Mouse (Mus musculus) limb, embryonic 14.5 days (tissue): Measurements from ENCODE around the gene Cc2d1a. TPM values are rescaled to one million over a fixed set of nuclear protein-coding genes. Genes with fewer than 3 reads are reported as not detected.

Experiments used
- ATAC-seq: fragments of 200-750 bp; cut with Nextera tagmentation; 2 replicates; pipeline ENCODE4 v1.8.0; 2017; ENCODE audit warnings: low read depth, moderate number of reproducible peaks, moderate TSS enrichment; ENCODE audit not compliant: low FRiP score
- DNase-seq: peaks from one replicate; pipeline ENCODE4 v3.0.0-alpha.2; 2015; ENCODE audit warnings: low spot score
- H3K27ac ChIP-seq: fragments of 300-500 bp; sonication (generic); replicated peaks from 2 replicates; pipeline ENCODE4 v1.5.1; 2014; ENCODE audit warnings: low read depth, mild to moderate bottlenecking, low read length, moderate library complexity, mixed read lengths
- H3K27me3 ChIP-seq: fragments of 300-500 bp; sonication (generic); 2 replicates; pipeline ENCODE4 v1.6.1; 2014; ENCODE audit warnings: low read length, mixed read lengths; ENCODE audit not compliant: control insufficient read depth, insufficient read depth
- H3K36me3 ChIP-seq: fragments of 300-500 bp; sonication (generic); 2 replicates; pipeline ENCODE4 v1.6.1; 2014; ENCODE audit warnings: mild to moderate bottlenecking, low read length, moderate library complexity, mixed read lengths; ENCODE audit not compliant: control insufficient read depth, insufficient read depth
- H3K4me1 ChIP-seq: fragments of 300-500 bp; sonication (generic); 2 replicates; pipeline ENCODE4 v1.6.1; 2014; ENCODE audit warnings: antibody characterized with exemption, low read length, mixed read lengths; ENCODE audit not compliant: control insufficient read depth, insufficient read depth
- H3K4me2 ChIP-seq: fragments of 300-500 bp; sonication (generic); replicated peaks from 2 replicates; pipeline ENCODE4 v1.6.1; 2014; ENCODE audit warnings: low read depth, mild to moderate bottlenecking, low read length, moderate library complexity; ENCODE audit not compliant: severe bottlenecking
- H3K4me3 ChIP-seq: fragments of 300-500 bp; sonication (generic); replicated peaks from 2 replicates; pipeline ENCODE4 v1.5.1; 2014; ENCODE audit warnings: low read length
- H3K9ac ChIP-seq: fragments of 300-500 bp; sonication (generic); 2 replicates; pipeline ENCODE4 v1.6.1; 2014; ENCODE audit warnings: mild to moderate bottlenecking, low read depth, low read length, moderate library complexity; ENCODE audit not compliant: severe bottlenecking
- H3K9me3 ChIP-seq: fragments of 300-500 bp; sonication (generic); 2 replicates; pipeline ENCODE4 v1.6.1; 2016; ENCODE audit warnings: low read length; ENCODE audit not compliant: control insufficient read depth
- POLR2A ChIP-seq: fragments of 200-500 bp; IDR thresholded peaks from 2 replicates; pipeline ENCODE4 v1.8.0; 2012; ENCODE audit warnings: inconsistent platforms, mild to moderate bottlenecking, moderate library complexity, borderline replicate concordance; ENCODE audit not compliant: insufficient read depth, insufficient read length; ENCODE audit errors: extremely low read depth
- WGBS: fragments of 180-500 bp; shearing (Covaris S2); extraction: QIAGEN DNeasy Blood & Tissue Kit; methylation state at CpG from one replicate; pipeline ENCODE4 v1.1.7; 2014; 5-methylcytosine and 5-hydroxymethylcytosine counted together
- polyA plus RNA-seq, 2 experiments: library from polyadenylated mRNA; depleted of rRNA in 1 of 2; stranded (reverse) in 1 of 2; unstranded in 1 of 2; fragments of >200 nt; fragmentation: Nextera tagmentation in 1 of 2; extraction: Ambion mirVana in 1 of 2; gene quantifications; 2 replicates each; pipeline versions ENCODE4 v1.2.1 to v1.2.3; 2012 to 2014

The Cc2d1a gene
- polyA plus RNA-seq, 2 experiments: 21.6 to 30.9 TPM

DNA sequence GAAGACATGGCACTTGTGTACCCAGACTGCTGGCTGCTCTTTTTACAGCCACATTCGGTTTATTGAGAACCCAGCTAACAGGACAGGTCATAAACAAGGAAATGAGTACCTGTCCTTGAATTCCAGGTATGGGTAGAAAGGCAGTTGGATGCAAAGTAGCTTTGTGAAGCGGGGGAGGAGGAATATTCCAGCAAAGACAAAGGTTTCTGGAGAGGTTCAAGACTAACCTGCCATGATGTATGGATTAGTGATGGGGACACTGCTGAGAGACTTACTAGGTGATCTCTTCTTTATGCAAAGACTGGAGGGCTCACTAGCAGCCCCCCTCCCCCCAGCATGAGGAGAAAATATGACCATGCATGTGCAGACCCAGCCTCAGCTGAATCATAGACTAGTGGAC, 42.1 kb downstream of the Cc2d1a start:
- H3K27me3 ChIP-seq: no peaks in the 10 kb centered on the region
- no peak for DNase-seq
- H3K4me1 ChIP-seq: peaks cover 11% of the 10 kb centered on the region
- WGBS: 61% methylated on average over 2 of the region's 2 CpGs
- no peak overlapping the region for H3K9ac ChIP-seq
- peaks cover 16% of the 10 kb centered on the region for H3K36me3 ChIP-seq
- H3K4me2 ChIP-seq: peak overlapping the region; percentile 44; the same call in 1 of the 2 replicates
- H3K4me3 ChIP-seq: no peak overlapping the region
- H3K9me3 ChIP-seq: no peaks in the 10 kb centered on the region
- no peak for TF ChIP-seq POLR2A
- H3K27ac ChIP-seq: no peak overlapping the region
- ATAC-seq: no peak

DNA sequence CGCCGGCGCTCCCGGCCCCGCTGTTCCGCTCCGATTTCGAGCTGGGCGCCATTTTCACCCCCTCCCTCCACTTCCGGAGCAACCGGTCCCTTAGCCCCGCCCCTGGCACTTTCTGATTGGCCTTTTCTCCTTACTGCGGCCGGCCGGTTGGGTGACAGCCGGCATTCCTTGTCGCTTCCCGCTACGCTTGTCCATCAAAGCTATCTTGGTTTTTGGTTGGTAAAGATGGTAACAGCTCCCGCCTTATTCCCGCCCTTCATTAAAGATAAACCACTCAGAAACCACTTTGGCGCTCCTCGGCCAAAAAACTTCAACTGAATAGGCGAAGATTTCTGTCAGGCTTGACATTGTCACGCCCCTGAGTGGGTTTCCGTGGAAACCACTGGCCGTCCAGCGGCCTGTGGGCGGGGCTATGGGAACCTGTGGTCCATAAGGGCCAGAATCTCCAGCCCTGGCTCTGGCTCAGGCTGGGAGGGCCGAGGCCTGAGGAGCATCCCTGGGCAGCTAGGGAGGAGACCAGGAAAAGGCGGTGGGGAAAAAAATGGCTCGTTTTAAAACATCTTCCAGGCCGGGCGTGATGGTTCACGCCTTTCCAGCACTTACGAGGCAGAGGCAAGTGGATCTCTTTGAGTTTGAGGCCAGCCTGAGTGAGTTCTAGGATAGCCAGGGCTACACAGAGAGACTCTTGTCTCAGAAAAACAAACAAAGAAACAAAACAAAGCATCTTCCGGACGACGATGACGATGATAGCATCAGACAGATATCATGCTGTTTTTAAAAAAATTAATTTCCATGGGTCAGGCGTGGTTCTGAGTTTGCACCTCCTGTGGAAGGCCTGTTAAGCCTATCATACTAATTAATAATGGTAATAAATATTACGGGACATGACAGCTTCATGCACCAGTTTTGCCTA, 42.8 kb downstream of the Cc2d1a start, which contains the start of gene Dcaf15:
Gene Dcaf15, minus strand, starts transcription at position 72 of the 913 bp plus-strand sequence.
- Histone ChIP-seq H3K9me3 (no peaks in the 10 kb centered on the region), H3K4me3 (peak within 1 kb of the TSS; percentile 68), H3K27ac (peak within 1 kb of the TSS; percentile 90), H3K4me2 (peak within 1 kb of the TSS; percentile 74), H3K36me3 (peaks cover 21% of the 10 kb centered on the region), H3K27me3 (no peaks in the 10 kb centered on the region), H3K4me1 (peaks cover 11% of the 10 kb centered on the region), H3K9ac (peak within 1 kb of the TSS; percentile 82)
- DNase-seq: peak; percentile 100
- WGBS: 9% methylated on average over 35 of the region's 42 CpGs
- peak; percentile 97 for ATAC-seq
- peak; percentile 76; the same call in 1 of the 2 replicates for TF ChIP-seq POLR2A

DNA sequence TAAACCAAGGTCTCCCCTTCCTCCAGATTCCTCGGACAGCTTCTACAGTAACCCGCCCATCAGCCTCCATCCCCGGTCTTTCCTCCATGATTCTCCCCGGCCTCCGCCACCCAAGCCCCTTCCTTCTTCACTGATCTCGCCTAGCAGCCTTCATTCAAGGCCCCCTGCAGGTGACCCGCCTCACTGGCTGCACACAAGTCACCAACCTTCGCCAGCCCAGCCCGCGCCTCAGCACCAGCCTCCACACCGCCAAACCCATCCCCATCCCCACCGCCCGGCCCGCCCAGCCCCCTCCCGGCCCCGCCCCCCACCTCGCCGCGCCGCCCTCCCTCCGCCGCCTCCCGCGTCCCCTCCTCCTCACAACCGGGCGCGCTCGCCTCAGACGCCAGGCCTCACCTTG, 43.5 kb downstream of the Cc2d1a start:
- H3K9me3 ChIP-seq: no peaks in the 10 kb centered on the region
- H3K4me2 ChIP-seq: peak overlapping the region; percentile 74
- H3K4me3 ChIP-seq: peak overlapping the region; percentile 68
- peak overlapping the region; percentile 82 for H3K9ac ChIP-seq
- no peaks in the 10 kb centered on the region for H3K27me3 ChIP-seq
- peak overlapping the region; percentile 90 for H3K27ac ChIP-seq
- ATAC-seq (peak; percentile 79), DNase-seq (peak; percentile 66)
- peaks cover 11% of the 10 kb centered on the region for H3K4me1 ChIP-seq
- TF ChIP-seq POLR2A: no peak
- WGBS: under 1% methylated on average over 21 of the region's 29 CpGs
- H3K36me3 ChIP-seq: peaks cover 21% of the 10 kb centered on the region

DNA sequence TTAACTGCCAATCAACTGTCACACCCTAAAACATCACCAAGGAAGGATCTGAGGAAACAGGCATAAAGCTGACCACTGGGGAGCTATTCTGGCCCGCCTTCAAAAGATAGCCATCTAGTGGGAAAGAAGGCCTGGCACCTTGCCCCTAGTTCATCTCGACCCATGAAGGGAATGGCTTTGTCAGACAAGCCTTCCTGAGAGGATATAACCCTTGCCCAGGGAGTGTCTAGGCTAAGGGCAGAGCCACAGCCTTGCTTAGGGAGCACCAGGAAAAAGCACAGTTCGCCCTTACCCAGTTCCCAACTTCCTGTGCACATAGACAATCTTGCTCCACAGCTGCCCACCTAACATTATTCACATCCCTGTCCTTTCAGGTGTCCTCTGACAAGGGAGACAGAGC, 44.1 kb downstream of the Cc2d1a start:
- H3K27me3 ChIP-seq: no peaks in the 10 kb centered on the region
- no peak overlapping the region for H3K27ac ChIP-seq
- peaks cover 11% of the 10 kb centered on the region for H3K4me1 ChIP-seq
- H3K9ac ChIP-seq: peak overlapping the region; percentile 82
- H3K36me3 ChIP-seq: peaks cover 27% of the 10 kb centered on the region
- ATAC-seq: no peak
- 54% methylated on average over 3 of the region's 3 CpGs for WGBS
- DNase-seq: no peak
- TF ChIP-seq POLR2A: no peak
- H3K9me3 ChIP-seq: no peaks in the 10 kb centered on the region
- peak overlapping the region; percentile 68 for H3K4me3 ChIP-seq
- peak overlapping the region; percentile 74 for H3K4me2 ChIP-seq

DNA sequence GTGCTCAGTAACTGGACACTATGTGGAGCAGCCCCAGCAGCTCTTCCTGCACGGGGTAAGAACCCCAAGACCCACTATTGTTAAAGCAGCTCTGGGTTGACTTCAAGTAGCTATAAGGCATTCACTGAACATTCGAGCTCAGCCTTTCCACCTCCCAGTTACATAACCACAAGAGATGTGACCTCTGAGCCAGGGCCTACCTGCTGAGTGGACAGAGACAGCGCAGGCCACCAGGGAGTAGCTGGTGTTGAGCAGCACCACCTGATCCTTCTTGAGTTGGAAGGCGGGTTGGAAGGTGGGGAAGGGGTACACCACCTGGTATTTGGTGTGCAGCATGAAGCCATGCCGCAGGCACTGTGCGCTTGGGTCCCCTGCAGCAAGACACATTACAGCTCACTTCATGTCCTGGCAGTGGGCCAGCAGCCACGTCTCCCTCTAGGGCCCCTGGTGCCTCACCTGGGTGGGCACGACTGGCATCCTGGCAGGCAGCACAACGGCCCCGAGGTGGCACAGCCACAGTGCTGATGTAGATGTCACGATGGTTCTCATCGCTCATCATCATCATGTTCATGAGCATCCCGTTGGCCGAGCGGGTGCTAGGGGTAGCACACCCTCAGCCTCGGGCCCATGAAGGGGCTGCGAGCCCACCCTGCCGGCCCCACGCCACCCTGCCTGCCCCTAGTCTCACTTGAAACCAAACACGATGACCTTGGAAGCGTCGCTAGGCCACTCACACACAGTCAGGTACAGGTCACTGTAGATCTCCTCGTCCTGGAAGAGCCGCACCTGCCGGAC, 46.1 kb downstream of the Cc2d1a start:
- no peaks in the 10 kb centered on the region for H3K27me3 ChIP-seq
- WGBS: 89% methylated on average over 25 of the region's 25 CpGs
- H3K9me3 ChIP-seq: no peaks in the 10 kb centered on the region
- no peak overlapping the region for H3K9ac ChIP-seq
- DNase-seq: no peak
- H3K4me2 ChIP-seq: no peak overlapping the region
- peaks cover 11% of the 10 kb centered on the region for H3K4me1 ChIP-seq
- ATAC-seq: no peak
- TF ChIP-seq POLR2A: no peak
- peaks cover 46% of the 10 kb centered on the region for H3K36me3 ChIP-seq
- H3K27ac ChIP-seq: no peak overlapping the region
- H3K4me3 ChIP-seq: no peak overlapping the region
